Mouse (Mus musculus) erythroblast, embryonic 14.5 days (primary cell): ENCODE measurements around the gene Ddx28.

ENCODE experiments used
- GATA1 ChIP-seq: IDR thresholded peaks from 2 replicates; pipeline ENCODE4 v1.6.1; 2012; ENCODE audit warnings: low read length, inconsistent platforms, mixed read lengths
- TAL1 ChIP-seq: IDR thresholded peaks from 3 replicates; pipeline ENCODE4 v1.6.1; 2012; ENCODE audit warnings: low read length, inconsistent platforms, mixed read lengths

DNA sequence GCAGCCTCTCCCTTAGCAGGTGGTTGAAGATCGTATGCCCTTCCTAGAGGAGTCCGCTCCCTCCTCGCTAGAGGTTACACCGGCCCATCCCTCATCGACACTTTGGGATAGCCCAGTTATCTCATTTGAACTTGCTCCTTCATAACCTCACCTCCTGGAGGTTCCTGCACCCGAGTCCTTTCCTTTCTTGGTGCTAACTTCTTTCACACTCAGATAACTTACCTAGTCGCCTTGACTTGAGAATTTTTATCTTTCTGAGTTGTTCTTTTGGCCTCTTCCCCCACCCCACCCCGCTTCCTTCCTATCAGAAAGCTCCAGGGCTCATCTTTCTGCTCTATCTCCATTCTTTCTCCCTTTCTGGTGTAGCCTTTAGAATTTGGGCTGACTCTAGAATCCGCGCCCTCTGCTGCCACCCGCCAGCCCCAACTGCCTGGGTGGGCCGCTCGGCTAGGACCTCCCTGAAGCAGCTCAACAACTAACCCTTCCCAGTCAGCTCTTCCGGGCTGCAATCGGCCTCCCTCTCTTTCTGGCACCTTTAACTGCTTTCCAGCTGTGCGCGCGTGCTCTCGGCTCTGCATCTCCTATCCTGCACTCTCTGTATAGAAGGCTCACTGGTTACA, 44.9 kb downstream of the Ddx28 start:
- no peak for TF ChIP-seq TAL1
- no peak for TF ChIP-seq GATA1
